Mouse (Mus musculus) forebrain, embryonic 10.5 days (tissue): ENCODE results near the gene Mbtd1. TPM values are rescaled to one million over a fixed set of nuclear protein-coding genes. Genes with fewer than 3 reads are reported as not detected.

ENCODE experiments used
- DNase-seq: peaks from one replicate; pipeline ENCODE4 v3.0.0-alpha.2; 2017; ENCODE audit warnings: low spot score; ENCODE audit errors: extremely low spot score
- H3K27ac ChIP-seq: fragments of 300-500 bp; sonication (generic); 2 replicates; pipeline ENCODE4 v1.5.1; 2016; ENCODE audit warnings: mild to moderate bottlenecking
- H3K27me3 ChIP-seq: fragments of 300-500 bp; sonication (generic); 2 replicates; pipeline ENCODE4 v1.6.1; 2016; ENCODE audit warnings: mild to moderate bottlenecking; ENCODE audit not compliant: poor library complexity, severe bottlenecking
- H3K36me3 ChIP-seq: fragments of 300-500 bp; sonication (generic); replicated peaks from 2 replicates; pipeline ENCODE4 v1.6.1; 2016; ENCODE audit warnings: mild to moderate bottlenecking, moderate library complexity
- H3K4me1 ChIP-seq: fragments of 300-500 bp; sonication (generic); 2 replicates; pipeline ENCODE4 v1.6.1; 2016
- H3K4me3 ChIP-seq: fragments of 300-500 bp; sonication (generic); 2 replicates; pipeline ENCODE4 v1.5.1; 2016; ENCODE audit warnings: mild to moderate bottlenecking, moderate library complexity
- H3K9me3 ChIP-seq: fragments of 300-500 bp; sonication (generic); 2 replicates; pipeline ENCODE4 v1.6.1; 2016; ENCODE audit warnings: mild to moderate bottlenecking, moderate library complexity
- WGBS: fragments of 180-500 bp; shearing (Covaris S2); methylation state at CpG from one replicate; pipeline ENCODE4 v1.1.7; 2016; 5-methylcytosine and 5-hydroxymethylcytosine counted together
- polyA plus RNA-seq: library from polyadenylated mRNA; unstranded; fragments of >200 nt; fragmentation: Nextera tagmentation; extraction: Ambion mirVana; gene quantifications from 2 replicates; pipeline ENCODE4 v1.2.1, GENCODE M21; 2016

Gene Mbtd1
- polyA plus RNA-seq: 41.1 and 42.7 TPM in 2 replicates

- Histone ChIP-seq H3K27me3 (no peaks in the 10 kb centered on the region), H3K4me3 (peak within 1 kb of the TSS; percentile 96), H3K27ac (peak within 1 kb of the TSS; percentile 98), H3K9me3 (no peaks in the 10 kb centered on the region), H3K4me1 (peaks cover 31% of the 10 kb centered on the region), H3K36me3 (peaks cover 50% of the 10 kb centered on the region)
- WGBS: 1% methylated on average over 81 of the region's 83 CpGs
- peak; percentile 97 for DNase-seq
These were observed at the start of gene Mbtd1, which contains the start of gene Utp18 for GRCm38 (mm10) chr11:93885572-93886410. Mbtd1 (plus strand) TSS chr11:93885852. Utp18 (minus strand) TSS chr11:93885766.

- H3K27ac ChIP-seq: 0 out of 2 replicates have a peak overlapping the region, but pooled peaks have one; percentile 20
- 15% methylated on average over 2 of the region's 2 CpGs for WGBS
- DNase-seq: no peak
These were observed 38.3 kb upstream of the Mbtd1 start for GRCm38 (mm10) chr11:93847342-93847741.

GRCm38 (mm10) chr11:93852546-93852945 is 33.1 kb upstream of the Mbtd1 start:
- DNase-seq: no peak
- no peaks in the 10 kb centered on the region for H3K36me3 ChIP-seq
- H3K27me3 ChIP-seq: no peaks in the 10 kb centered on the region
- WGBS: 85% methylated on average over 3 of the region's 3 CpGs
- no peak overlapping the region for H3K4me3 ChIP-seq
- H3K27ac ChIP-seq: no peak overlapping the region
- H3K9me3 ChIP-seq: no peaks in the 10 kb centered on the region
- H3K4me1 ChIP-seq: peaks cover 6% of the 10 kb centered on the region

More at GRCm38 (mm10) chr11:93847342-93847741, 38.3 kb upstream of the Mbtd1 start:
- Histone ChIP-seq H3K27me3 (no peaks in the 10 kb centered on the region), H3K36me3 (no peaks in the 10 kb centered on the region), H3K4me1 (peaks cover 11% of the 10 kb centered on the region), H3K9me3 (no peaks in the 10 kb centered on the region), H3K4me3 (no peak overlapping the region)

- Histone ChIP-seq H3K9me3 (no peaks in the 10 kb centered on the region), H3K4me3 (no peak overlapping the region), H3K27ac (no peak overlapping the region), H3K36me3 (peaks cover 25% of the 10 kb centered on the region), H3K27me3 (no peaks in the 10 kb centered on the region), H3K4me1 (no peaks in the 10 kb centered on the region)
- 11% methylated on average over 6 of the region's 6 CpGs for WGBS
- DNase-seq: peak; percentile 68
These were observed 29.2 kb upstream of the Mbtd1 start for GRCm38 (mm10) chr11:93856284-93856955.

GRCm38 (mm10) chr11:93860540-93861172 is 25.0 kb upstream of the Mbtd1 start:
- Histone ChIP-seq H3K4me3 (no peak overlapping the region), H3K27me3 (no peaks in the 10 kb centered on the region), H3K4me1 (no peaks in the 10 kb centered on the region), H3K36me3 (peaks cover 62% of the 10 kb centered on the region), H3K27ac (no peak overlapping the region), H3K9me3 (no peaks in the 10 kb centered on the region)
- no peak for DNase-seq
- WGBS: 91% methylated on average over 1 of the region's 1 CpGs

- WGBS: 89% methylated on average over 2 of the region's 2 CpGs
- H3K4me1 ChIP-seq: no peaks in the 10 kb centered on the region
- no peaks in the 10 kb centered on the region for H3K27me3 ChIP-seq
- H3K4me3 ChIP-seq: no peak overlapping the region
- no peaks in the 10 kb centered on the region for H3K9me3 ChIP-seq
- peaks cover 67% of the 10 kb centered on the region for H3K36me3 ChIP-seq
- DNase-seq: no peak
- no peak overlapping the region for H3K27ac ChIP-seq
These were observed 24.5 kb upstream of the Mbtd1 start for GRCm38 (mm10) chr11:93861193-93861592.

GRCm38 (mm10) chr11:93862045-93862623 is 23.5 kb upstream of the Mbtd1 start:
- no peaks in the 10 kb centered on the region for H3K4me1 ChIP-seq
- no peak overlapping the region for H3K4me3 ChIP-seq
- H3K9me3 ChIP-seq: no peaks in the 10 kb centered on the region
- DNase-seq: no peak
- peaks cover 77% of the 10 kb centered on the region for H3K36me3 ChIP-seq
- no peak overlapping the region for H3K27ac ChIP-seq
- H3K27me3 ChIP-seq: no peaks in the 10 kb centered on the region
- WGBS: 90% methylated on average over 4 of the region's 4 CpGs

GRCm38 (mm10) chr11:93862638-93863037 is 23.0 kb upstream of the Mbtd1 start:
- 92% methylated on average over 1 of the region's 1 CpGs for WGBS
- DNase-seq: no peak

GRCm38 (mm10) chr11:93884068-93884467 is 1.6 kb upstream of the Mbtd1 start:
- H3K27ac ChIP-seq: no peak overlapping the region
- H3K4me3 ChIP-seq: peak overlapping the region; percentile 96
- no peak for DNase-seq
- H3K9me3 ChIP-seq: no peaks in the 10 kb centered on the region
- H3K4me1 ChIP-seq: peaks cover 31% of the 10 kb centered on the region
- 89% methylated on average over 4 of the region's 4 CpGs for whole genome bisulfite sequencing
- no peaks in the 10 kb centered on the region for H3K27me3 ChIP-seq
- H3K36me3 ChIP-seq: peaks cover 51% of the 10 kb centered on the region

More at GRCm38 (mm10) chr11:93862638-93863037, 23.0 kb upstream of the Mbtd1 start:
- Histone ChIP-seq H3K27ac (no peak overlapping the region), H3K4me3 (no peak overlapping the region), H3K4me1 (no peaks in the 10 kb centered on the region), H3K36me3 (peaks cover 82% of the 10 kb centered on the region), H3K9me3 (no peaks in the 10 kb centered on the region), H3K27me3 (no peaks in the 10 kb centered on the region)

- Histone ChIP-seq H3K36me3 (peaks cover 51% of the 10 kb centered on the region), H3K27ac (peak overlapping the region; percentile 98), H3K9me3 (no peaks in the 10 kb centered on the region), H3K4me1 (peaks cover 31% of the 10 kb centered on the region), H3K27me3 (no peaks in the 10 kb centered on the region), H3K4me3 (peak overlapping the region; percentile 96)
- DNase-seq: no peak
- under 1% methylated on average over 80 of the region's 81 CpGs for WGBS
These were observed 616 bp upstream of the Mbtd1 start for GRCm38 (mm10) chr11:93884901-93885571.

GRCm38 (mm10) chr11:93886411-93887079 is 893 bp downstream of the Mbtd1 start:
- Histone ChIP-seq H3K4me1 (peaks cover 31% of the 10 kb centered on the region), H3K9me3 (no peaks in the 10 kb centered on the region), H3K4me3 (peak overlapping the region; percentile 96), H3K36me3 (peaks cover 50% of the 10 kb centered on the region), H3K27me3 (no peaks in the 10 kb centered on the region), H3K27ac (peak overlapping the region; percentile 98)
- peak; percentile 49 for DNase-seq
- under 1% methylated on average over 34 of the region's 34 CpGs for WGBS
